ENCODE assay signal across 8 mouse cellular contexts in the genomic region with DNA sequence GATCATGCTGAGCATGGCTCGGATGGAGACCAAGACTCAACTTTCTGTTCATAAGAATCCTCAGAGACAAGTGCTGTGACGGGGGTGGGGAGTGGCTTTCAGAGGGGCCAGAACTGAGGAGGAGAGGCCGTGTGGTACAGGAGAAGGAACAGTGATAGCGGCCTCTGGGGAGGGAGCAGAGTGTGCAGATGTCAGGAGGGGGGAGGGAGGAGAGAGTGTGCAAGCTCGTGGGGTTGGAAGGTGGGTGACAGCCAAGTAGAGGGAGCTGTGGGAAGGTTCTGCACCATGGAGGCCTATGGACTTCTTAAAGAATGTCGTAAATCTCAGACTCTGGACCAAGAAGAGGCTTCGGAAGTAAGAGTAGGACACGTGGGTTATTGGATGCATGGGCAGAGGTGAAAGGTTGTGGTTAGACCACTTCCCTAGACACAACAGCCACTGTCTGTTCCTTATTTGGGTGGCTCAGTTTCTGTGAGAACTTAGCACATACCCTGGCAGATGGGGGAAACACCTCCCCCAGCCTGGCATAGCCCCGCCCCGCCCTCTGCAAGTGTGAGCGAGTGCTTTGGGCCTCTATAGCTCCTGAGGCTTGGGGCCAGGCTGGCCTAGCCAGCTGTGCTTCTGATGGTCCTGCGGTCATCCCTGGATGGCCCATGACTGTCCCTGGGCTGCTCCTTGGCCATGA. TPM values are rescaled to one million over a fixed set of nuclear protein-coding genes. Genes with fewer than 3 reads are reported as not detected.
DNase-seq lines count a peak whose midpoint lies in the region; ATAC-seq lines count a peak whose summit lies in the region.

No protein-coding gene starts in this region.

- intact Hi-C loops in left cerebral cortex, postnatal 14 days (cut with DNase I) = no loop called here

- no peak for DNase-seq in frontal cortex, adult 2 months (ENCODE audit: extremely low spot score in 1 of 2, low spot score in 1 of 2)
- DNase-seq in CD8-positive naive resting alpha-beta T cell, adult 2 months (ENCODE audit: low read depth in 2 of 2, low spot score in 2 of 2) = peak; percentile 43 to 66
- peak; percentile 51 for DNase-seq in lung, postnatal 14 days
- peak; percentile 88 to 90 for DNase-seq in spleen, postnatal 36 days (ENCODE audit: low spot score in 2 of 2)
- no peak for DNase-seq in ovary, postnatal 10 days (ENCODE audit: low spot score)
- DNase-seq in adrenal gland, adult (ENCODE audit: inconsistent age in 2 of 2, low spot score in 1 of 2) = no peak
- DNase-seq in left cerebral cortex, postnatal 14 days (ENCODE audit: low spot score in 2 of 2) = no peak

- ATAC-seq in frontal cortex, adult (ENCODE audit: low TSS enrichment) = peak; percentile 17; the same call in 1 of the 2 replicates

RNA-seq across cellular contexts. Expression of gene Ampd3, which starts 28.5 kb away (rescaled TPM):
- polyA plus RNA-seq in frontal cortex, adult 2 months (2012; rRNA removed) = 24.9 and 29.1 TPM in 2 replicates
- 10 to 100 TPM; 23.6 to 28.2 TPM for total RNA-seq in left cerebral cortex, postnatal 14 days (2021)

RNA-seq across cellular contexts. Expression of gene Rnf141, which starts 47.7 kb away (rescaled TPM):
- 67.0 and 75.5 TPM in 2 replicates for polyA plus RNA-seq in frontal cortex, adult 2 months (2012; rRNA removed)
- 10 to 100 TPM; 73.5 to 77.7 TPM for total RNA-seq in left cerebral cortex, postnatal 14 days (2021)

Comparison
In these comparisons a context has a peak if more than half of its experiments do, and no peak if none do; other contexts are left out.
1. DNase-seq: peak in CD8-positive naive resting alpha-beta T cell, adult 2 months (2 of 2), lung, postnatal 14 days (single experiment) and spleen, postnatal 36 days (2 of 2); none in frontal cortex, adult 2 months (0 of 2), ovary, postnatal 10 days (single experiment), adrenal gland, adult (0 of 2) and left cerebral cortex, postnatal 14 days (0 of 2).